Mouse (Mus musculus): ENCODE results near the gene Klra4. TPM values are rescaled to one million over a fixed set of nuclear protein-coding genes. Genes with fewer than 3 reads are reported as not detected.
"Not testable (repeated sequence)": the region's sequence is repeated elsewhere in the genome, so short reads cannot be mapped to it uniquely, and the experiment has no call there.

The Klra4 gene
- not detected in 2 replicates for polyA plus RNA-seq (2015; fragmentation: Nextera tagmentation; extraction: Ambion mirVana)

DNA sequence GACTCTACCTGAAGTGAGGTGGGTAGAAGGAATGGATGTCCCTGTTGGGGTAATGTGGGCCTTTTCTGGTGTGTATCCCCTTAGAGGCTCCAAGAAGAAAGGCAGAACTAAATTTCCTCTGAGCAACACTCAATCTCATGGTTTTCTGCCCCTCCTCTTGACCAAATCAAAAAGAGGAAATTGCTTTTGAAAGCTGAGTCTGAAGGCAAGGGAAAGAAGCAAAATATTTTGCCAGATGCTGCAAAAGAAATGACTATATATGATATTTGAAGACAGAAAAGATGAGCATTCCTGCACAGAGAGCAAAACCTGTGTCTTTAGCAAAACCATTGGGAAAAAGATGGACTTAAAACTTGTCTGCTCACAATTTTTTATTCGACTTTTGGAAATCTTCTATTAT, at the start of gene Klra4:
Gene Klra4, minus strand, starts transcription at position 101 of the 400 bp plus-strand sequence.
- not testable (repeated sequence) for H3K4me2 ChIP-seq; H3K27me3 ChIP-seq; H3K27ac ChIP-seq; H3K4me3 ChIP-seq (replicated peaks); ATAC-seq (replicated peaks; ENCODE audit: low FRiP score); H3K9me3 ChIP-seq (replicated peaks); H3K4me1 ChIP-seq; H3K36me3 ChIP-seq; H3K9ac ChIP-seq
- 73% methylated on average over 1 of the region's 1 CpGs for WGBS

GRCm38 (mm10) chr6:130110485-130110884, 43.4 kb upstream of the Klra4 start:
- Histone ChIP-seq H3K4me3 (replicated peaks) (no peak overlapping the region), H3K36me3 (no peaks in the 10 kb centered on the region), H3K9ac (no peak overlapping the region), H3K9me3 (replicated peaks) (no peaks in the 10 kb centered on the region), H3K4me1 (no peaks in the 10 kb centered on the region), H3K27me3 (no peaks in the 10 kb centered on the region), H3K4me2 (no peak overlapping the region), H3K27ac (no peak overlapping the region)
- 92% methylated on average over 1 of the region's 1 CpGs for WGBS
- ATAC-seq (replicated peaks; ENCODE audit: low FRiP score): no peak

DNA sequence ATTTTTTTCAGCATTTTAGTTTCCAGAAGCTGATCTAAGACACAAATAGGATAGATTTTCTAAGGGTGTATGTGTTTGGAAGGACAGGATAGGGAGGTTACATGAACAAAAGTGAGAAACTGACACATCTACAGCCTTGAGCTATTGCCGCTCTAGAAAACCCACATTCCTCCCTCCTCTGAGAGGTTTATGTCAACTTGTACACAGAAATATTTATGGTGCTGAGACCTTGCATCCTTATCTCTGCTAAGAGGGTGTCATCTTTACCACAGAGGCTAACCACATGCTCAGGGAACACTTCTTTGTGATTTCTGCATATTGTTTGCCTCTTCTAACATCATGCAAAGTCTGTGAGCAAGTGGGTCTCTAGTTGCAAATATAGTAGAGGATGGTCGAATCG, 35.7 kb upstream of the Klra4 start:
- H3K4me3 ChIP-seq (replicated peaks); H3K9me3 ChIP-seq (replicated peaks); H3K4me1 ChIP-seq; H3K9ac ChIP-seq; ATAC-seq (replicated peaks; ENCODE audit: low FRiP score); H3K36me3 ChIP-seq; H3K27ac ChIP-seq; H3K27me3 ChIP-seq; H3K4me2 ChIP-seq: not testable (repeated sequence)
- 83% methylated on average over 3 of the region's 3 CpGs for WGBS

GRCm38 (mm10) chr6:130092336-130092948, 25.4 kb upstream of the Klra4 start:
- Histone ChIP-seq H3K4me1 (no peaks in the 10 kb centered on the region), H3K36me3 (no peaks in the 10 kb centered on the region), H3K4me3 (replicated peaks) (no peak overlapping the region), H3K9me3 (replicated peaks) (no peaks in the 10 kb centered on the region), H3K9ac (no peak overlapping the region), H3K27ac (no peak overlapping the region), H3K27me3 (no peaks in the 10 kb centered on the region), H3K4me2 (no peak overlapping the region)
- no peak for ATAC-seq (replicated peaks; ENCODE audit: low FRiP score)
- 76% methylated on average over 5 of the region's 5 CpGs for WGBS

- Histone ChIP-seq H3K36me3 (no peaks in the 10 kb centered on the region), H3K27me3 (no peaks in the 10 kb centered on the region), H3K4me3 (replicated peaks) (no peak overlapping the region), H3K4me1 (no peaks in the 10 kb centered on the region), H3K4me2 (no peak overlapping the region), H3K9me3 (replicated peaks) (no peaks in the 10 kb centered on the region), H3K27ac (no peak overlapping the region), H3K9ac (no peak overlapping the region)
- WGBS: 79% methylated on average over 5 of the region's 5 CpGs
- no peak for ATAC-seq (replicated peaks; ENCODE audit: low FRiP score)
Observed at GRCm38 (mm10) chr6:130065196-130065595, 1.9 kb downstream of the Klra4 start.

DNA sequence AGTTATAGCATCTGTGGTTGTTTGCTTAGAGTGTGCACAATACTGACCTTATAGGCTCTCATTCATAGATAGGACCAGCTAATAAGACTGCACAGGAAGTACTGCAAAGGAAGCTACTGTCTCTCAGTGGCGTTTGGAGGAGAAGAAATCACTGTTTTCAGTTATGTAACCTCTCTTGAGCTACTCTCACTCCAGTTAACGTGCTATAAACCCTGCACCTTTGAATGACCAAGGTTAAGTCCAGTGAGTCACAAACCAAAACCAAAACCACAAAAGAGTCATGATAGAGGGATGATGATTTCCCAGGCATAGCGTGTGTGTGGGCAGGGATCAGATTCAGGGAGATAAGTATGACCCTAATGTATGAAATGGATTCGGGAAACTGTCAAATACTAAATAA, 31.9 kb downstream of the Klra4 start:
- WGBS: 58% methylated on average over 4 of the region's 4 CpGs
- H3K4me3 ChIP-seq (replicated peaks); H3K9ac ChIP-seq; H3K27ac ChIP-seq; H3K4me2 ChIP-seq; H3K27me3 ChIP-seq; H3K36me3 ChIP-seq; H3K9me3 ChIP-seq (replicated peaks); H3K4me1 ChIP-seq; ATAC-seq (replicated peaks; ENCODE audit: low FRiP score): not testable (repeated sequence)

GRCm38 (mm10) chr6:130031493-130032089, 35.5 kb downstream of the Klra4 start:
- not testable (repeated sequence) for H3K27me3 ChIP-seq; ATAC-seq (replicated peaks; ENCODE audit: low FRiP score); H3K36me3 ChIP-seq; H3K27ac ChIP-seq; H3K4me2 ChIP-seq; H3K9ac ChIP-seq; H3K9me3 ChIP-seq (replicated peaks); H3K4me1 ChIP-seq; H3K4me3 ChIP-seq (replicated peaks)

DNA sequence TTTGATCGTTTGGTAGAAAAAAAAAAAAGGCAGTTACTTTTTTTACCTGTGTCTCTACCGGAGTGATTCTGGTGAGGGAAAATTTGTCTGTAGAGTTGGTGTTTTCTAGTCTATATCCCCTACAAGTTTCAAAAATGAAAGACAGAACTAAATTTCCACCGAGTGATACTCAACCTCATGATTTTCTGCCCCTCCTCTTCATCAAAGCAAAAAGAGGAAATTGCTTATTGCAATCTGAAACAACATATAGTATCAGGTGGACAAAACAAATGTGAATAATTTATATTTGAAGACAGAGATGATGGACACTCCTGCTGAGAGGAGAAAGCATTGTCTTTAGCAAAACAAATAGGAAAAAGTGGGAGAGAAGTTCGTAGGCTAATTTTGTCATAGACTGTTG, 40.2 kb downstream of the Klra4 start, which contains the start of gene Klra6:
Gene Klra6, minus strand, starts transcription at position 101 of the 400 bp plus-strand sequence.
- Histone ChIP-seq H3K27ac (no peak within 1 kb of the TSS), H3K4me2 (no peak within 1 kb of the TSS), H3K9me3 (replicated peaks) (no peaks in the 10 kb centered on the region), H3K9ac (no peak within 1 kb of the TSS), H3K27me3 (no peaks in the 10 kb centered on the region), H3K36me3 (no peaks in the 10 kb centered on the region), H3K4me1 (no peaks in the 10 kb centered on the region), H3K4me3 (replicated peaks) (no peak within 1 kb of the TSS)
- ATAC-seq (replicated peaks; ENCODE audit: low FRiP score): no peak
- WGBS: 73% methylated on average over 4 of the region's 4 CpGs

Other genes starting within 250 kb of the Klra4 start
- not detected in 2 replicates for gene Gm17631, start 204.6 kb downstream of the Klra4 start, polyA plus RNA-seq (2015; fragmentation: Nextera tagmentation; extraction: Ambion mirVana)
- not detected in 2 replicates for gene Klra17, start 190.6 kb downstream of the Klra4 start, polyA plus RNA-seq (2015; fragmentation: Nextera tagmentation; extraction: Ambion mirVana)
- not detected in 2 replicates for gene Klra5, start 149.6 kb downstream of the Klra4 start, polyA plus RNA-seq (2015; fragmentation: Nextera tagmentation; extraction: Ambion mirVana)
- gene Klra6, start 40.3 kb downstream of the Klra4 start, polyA plus RNA-seq (2015; fragmentation: Nextera tagmentation; extraction: Ambion mirVana): not detected in 2 replicates
- not detected in 2 replicates for gene Klra8, start 62.6 kb upstream of the Klra4 start, polyA plus RNA-seq (2015; fragmentation: Nextera tagmentation; extraction: Ambion mirVana)
- not detected in 2 replicates for gene Klra9, start 125.8 kb upstream of the Klra4 start, polyA plus RNA-seq (2015; fragmentation: Nextera tagmentation; extraction: Ambion mirVana)
- gene Klra7, start 166.1 kb upstream of the Klra4 start, polyA plus RNA-seq (2015; fragmentation: Nextera tagmentation; extraction: Ambion mirVana): not detected in 2 replicates
- not detected in 2 replicates for gene Klra10, start 214.7 kb upstream of the Klra4 start, polyA plus RNA-seq (2015; fragmentation: Nextera tagmentation; extraction: Ambion mirVana)